Mouse (Mus musculus): ENCODE data around the gene Hrh1.

- TF ChIP-seq POLR2A (IDR thresholded peaks at IDR 0.05; ENCODE audit: borderline replicate concordance, control insufficient read depth, low read depth, low read length) = no peak
- TF ChIP-seq CTCF (IDR thresholded peaks at IDR 0.05; ENCODE audit: control insufficient read depth, insufficient read depth, low read length) = 0 out of 2 replicates have a peak, but pooled peaks have one; percentile 8
These were observed 82.1 kb downstream of the Hrh1 start for GRCm38 (mm10) chr6:114479644-114480410.

Measured in bone marrow, adult 2 months (tissue).